Mouse (Mus musculus) lung, adult 10 weeks (tissue): ENCODE measurements around the gene Ttk. TPM values are rescaled to one million over a fixed set of nuclear protein-coding genes. Genes with fewer than 3 reads are reported as not detected.

Experiments
- polyA plus RNA-seq: library from polyadenylated mRNA; stranded (reverse); fragments of 350-450 nt; fragmentation: Illumina TruSeq; extraction: RNeasy Lipid Tissue Mini Kit (QIAGEN cat#74804); gene quantifications from one replicate; pipeline ENCODE4 v1.2.3, GENCODE M21; 2014; ENCODE audit warnings: low read depth, low replicate concordance; ENCODE audit not compliant: insufficient read depth

Ttk gene
- 0.12 TPM for polyA plus RNA-seq

GRCm38 (mm10) chr9:83833811-83834747 lies at the start of gene Ttk:
Ttk (plus strand) TSS chr9:83834689.

DNA sequence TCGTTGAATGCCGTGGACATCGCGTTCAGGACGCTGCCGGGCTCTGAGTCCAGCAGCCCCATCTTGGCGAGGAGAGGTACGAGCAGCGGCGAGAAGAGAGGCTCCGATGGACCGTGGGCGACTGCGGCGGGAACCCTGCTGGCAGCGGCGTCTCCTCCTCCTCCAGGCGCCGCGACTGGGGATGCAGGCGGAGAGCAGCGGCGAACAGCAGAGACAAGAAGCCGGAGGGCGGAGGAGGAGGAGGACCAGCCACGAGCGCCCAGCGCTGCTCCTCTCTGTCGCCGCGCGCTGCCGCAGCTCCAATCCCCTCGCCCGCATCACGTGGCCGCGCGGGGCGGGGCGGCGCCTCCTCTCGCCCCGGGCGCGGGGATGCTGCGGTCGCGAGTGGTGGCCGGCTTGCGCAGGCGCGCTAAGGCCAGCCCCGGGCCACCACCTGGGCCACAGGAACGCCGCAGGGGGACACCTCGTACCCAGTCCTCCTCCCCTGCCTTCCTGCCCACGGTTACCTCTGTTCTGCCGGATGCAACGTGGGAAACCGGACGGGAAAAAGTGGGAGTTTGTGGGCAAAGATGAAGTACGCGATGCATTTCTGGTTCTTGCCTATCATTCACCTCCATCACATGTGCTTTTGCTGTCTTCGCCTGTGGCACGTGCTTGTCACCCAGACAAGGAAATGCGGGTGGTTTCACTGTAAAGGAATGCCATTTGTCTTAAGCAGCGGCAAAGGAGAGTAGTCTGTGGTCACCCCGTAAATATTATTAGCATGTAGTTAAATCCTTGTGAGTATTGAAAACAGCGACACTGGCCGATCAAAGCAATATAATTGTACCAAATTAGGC lies 28.3 kb upstream of the Ttk start, which contains the start of gene Elovl4:
Gene Elovl4 (minus strand): TSS at position 301 of the 839 bp plus-strand sequence.

Other genes with a start within 250 kb of the Ttk start
- 0.24 TPM for gene Elovl4, start 28.4 kb upstream of the Ttk start, polyA plus RNA-seq
- gene Bckdhb, start 90.5 kb downstream of the Ttk start, polyA plus RNA-seq = 15.7 TPM